Mouse (Mus musculus): ENCODE data around the gene Svip. TPM values are rescaled to one million over a fixed set of nuclear protein-coding genes. Genes with fewer than 3 reads are reported as not detected.

The Svip gene
- polyA plus RNA-seq, 1 experiment: 5.2 TPM

DNA sequence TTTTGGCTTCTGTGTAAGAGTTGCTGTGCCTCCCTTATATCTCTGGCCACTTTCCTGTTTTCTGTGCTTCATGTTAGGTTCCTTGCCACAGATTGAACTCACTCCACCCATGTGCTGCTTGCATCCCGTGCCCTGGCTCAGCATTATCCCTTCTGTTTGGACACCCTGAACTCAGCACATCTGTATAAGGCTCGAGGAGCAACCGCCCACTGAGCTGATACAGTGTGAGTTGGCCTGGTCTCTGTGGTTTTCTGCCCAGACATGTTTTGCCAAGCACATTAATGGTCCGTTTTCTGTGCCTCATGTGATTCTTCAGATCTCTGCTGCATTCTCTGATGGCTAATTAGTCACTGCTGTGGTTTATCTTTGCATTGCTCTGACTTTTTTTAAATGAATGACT is 38.2 kb downstream of the Svip start:
- Histone ChIP-seq H3K4me3 (ENCODE audit: insufficient read depth, low read length) (no peak overlapping the region), H3K27ac (ENCODE audit: insufficient read depth, low read length) (peak overlapping the region; percentile 93), H3K4me1 (ENCODE audit: control insufficient read depth, insufficient read depth, low read length) (peaks cover 13% of the 10 kb centered on the region)
- TF ChIP-seq CTCF (IDR thresholded peaks at IDR 0.05; ENCODE audit: borderline replicate concordance, insufficient read depth, low read length): no peak
- no peak for TF ChIP-seq POLR2A (IDR thresholded peaks at IDR 0.05; ENCODE audit: low read depth, low read length)

DNA sequence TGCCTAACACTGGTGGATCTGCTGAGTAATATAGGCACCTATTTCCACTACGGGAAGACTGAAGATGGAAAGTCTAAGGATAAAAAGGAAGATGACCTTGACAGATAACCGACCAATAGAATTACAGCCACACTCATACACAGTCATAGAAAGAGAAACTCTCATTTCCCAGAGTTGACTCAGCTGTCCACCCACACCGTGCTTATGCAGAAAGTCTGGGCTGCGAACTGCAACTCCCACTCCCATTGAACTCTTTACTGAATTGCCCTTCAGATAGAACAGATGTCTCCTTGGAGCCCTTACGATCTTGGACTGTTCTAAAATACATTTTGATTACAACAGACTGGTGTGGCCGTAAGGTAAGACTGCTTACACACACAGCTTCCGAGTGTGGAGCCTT is 41.1 kb downstream of the Svip start:
- H3K27ac ChIP-seq (ENCODE audit: insufficient read depth, low read length): peak overlapping the region; percentile 84
- TF ChIP-seq POLR2A (IDR thresholded peaks at IDR 0.05; ENCODE audit: low read depth, low read length) (no peak), CTCF (IDR thresholded peaks at IDR 0.05; ENCODE audit: borderline replicate concordance, insufficient read depth, low read length) (no peak)

DNA sequence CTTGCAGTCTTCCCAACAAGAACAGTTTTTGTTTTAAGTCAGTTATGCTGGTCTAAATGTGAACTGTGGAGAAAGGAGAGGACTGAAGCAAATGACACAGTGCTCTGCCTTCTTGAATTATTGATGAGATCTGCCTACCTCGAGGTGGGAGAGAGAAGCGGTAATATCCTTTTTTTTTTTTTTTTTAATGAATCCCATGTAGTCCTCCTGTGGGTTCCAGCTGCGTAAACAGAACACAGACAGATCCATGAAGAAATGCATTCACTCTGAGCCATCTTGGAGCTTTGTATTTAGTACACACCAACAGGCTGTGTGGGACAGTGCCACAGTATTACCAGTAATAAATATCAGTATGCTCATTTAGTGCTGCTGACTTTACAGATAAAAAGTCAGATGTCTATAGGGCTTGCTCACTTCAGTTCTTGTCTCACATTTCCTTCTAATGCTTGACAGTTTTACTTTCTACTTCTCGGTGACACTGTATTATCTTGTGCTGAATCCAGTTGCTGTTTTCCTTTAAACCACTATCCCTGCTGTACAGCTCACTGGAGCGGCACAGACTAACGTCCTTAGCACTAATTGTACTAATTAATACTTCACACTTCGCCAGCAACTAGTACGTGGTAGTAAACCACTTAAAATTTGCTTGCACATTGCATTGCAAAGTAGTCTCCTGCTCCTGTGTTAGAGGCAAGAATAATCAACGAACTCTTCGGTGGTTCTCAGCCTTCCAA is 43.4 kb downstream of the Svip start:
- H3K4me1 ChIP-seq (ENCODE audit: control insufficient read depth, insufficient read depth, low read length): peaks cover 5% of the 10 kb centered on the region; the same call in 1 of the 2 replicates
- H3K27ac ChIP-seq (ENCODE audit: insufficient read depth, low read length): no peak overlapping the region
- TF ChIP-seq CTCF (IDR thresholded peaks at IDR 0.05; ENCODE audit: borderline replicate concordance, insufficient read depth, low read length) (no peak), POLR2A (IDR thresholded peaks at IDR 0.05; ENCODE audit: low read depth, low read length) (no peak)
- H3K4me3 ChIP-seq (ENCODE audit: insufficient read depth, low read length): no peak overlapping the region

More for the DNA sequence above, 41.1 kb downstream of the Svip start:
- Histone ChIP-seq H3K4me1 (ENCODE audit: control insufficient read depth, insufficient read depth, low read length) (peaks cover 13% of the 10 kb centered on the region), H3K4me3 (ENCODE audit: insufficient read depth, low read length) (no peak overlapping the region)

DNA sequence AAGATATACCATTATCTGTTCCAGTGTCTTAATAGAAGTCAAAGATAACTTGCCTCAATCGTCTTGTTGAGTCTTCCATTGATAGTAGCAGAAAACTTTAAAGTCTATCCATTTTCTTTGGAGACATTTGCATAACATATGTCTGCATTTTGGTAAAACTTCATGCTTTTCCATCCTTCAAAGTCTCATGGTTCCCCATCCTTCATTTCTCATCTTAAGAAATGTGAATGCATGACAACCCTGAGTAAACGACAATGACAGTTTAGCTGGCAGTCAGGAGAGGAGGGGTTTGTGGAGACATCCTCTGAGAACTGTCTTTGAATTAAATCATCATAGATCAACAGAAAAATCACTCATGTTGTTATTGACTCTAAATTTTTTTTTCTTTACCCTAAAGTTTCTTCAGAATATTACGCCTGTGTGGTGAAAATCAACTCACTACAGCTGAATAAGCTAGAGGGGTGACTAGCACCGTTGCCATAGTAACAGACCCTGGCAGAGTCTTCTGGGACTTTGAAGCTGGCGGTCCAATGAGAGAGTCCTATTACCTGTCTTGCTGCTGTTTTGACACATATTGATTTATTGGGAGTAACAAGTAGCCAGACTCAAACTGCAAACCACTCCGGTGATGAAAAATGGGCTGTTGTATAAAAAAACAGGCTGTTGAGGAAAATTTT is 45.0 kb downstream of the Svip start:
- H3K27ac ChIP-seq (ENCODE audit: insufficient read depth, low read length): peak overlapping the region; percentile 55; the same call in 1 of the 2 replicates
- H3K4me3 ChIP-seq (ENCODE audit: insufficient read depth, low read length): no peak overlapping the region
- no peak for TF ChIP-seq POLR2A (IDR thresholded peaks at IDR 0.05; ENCODE audit: low read depth, low read length)
- TF ChIP-seq CTCF (IDR thresholded peaks at IDR 0.05; ENCODE audit: borderline replicate concordance, insufficient read depth, low read length): no peak
- no peaks in the 10 kb centered on the region; the same call in 1 of the 2 replicates for H3K4me1 ChIP-seq (ENCODE audit: control insufficient read depth, insufficient read depth, low read length)

DNA sequence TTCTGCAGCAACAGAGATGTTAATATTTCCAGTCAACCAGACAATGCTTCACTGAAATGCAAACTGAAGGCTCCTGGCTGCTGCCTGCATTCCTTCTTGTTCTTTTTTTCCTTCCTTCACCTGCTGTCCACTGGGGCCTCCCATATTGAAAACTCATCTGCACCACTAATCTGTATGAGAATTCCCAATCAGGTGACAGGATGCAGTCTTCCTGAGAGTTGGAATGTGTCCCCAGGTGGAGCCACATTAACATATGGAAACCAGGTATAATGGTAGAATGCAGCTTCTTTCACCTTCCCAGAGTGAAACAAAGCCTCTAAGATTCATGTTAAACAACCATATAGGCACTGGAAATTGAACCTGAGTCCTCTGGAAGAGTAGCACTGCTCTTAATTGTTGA is 48.1 kb downstream of the Svip start:
- no peak for TF ChIP-seq POLR2A (IDR thresholded peaks at IDR 0.05; ENCODE audit: low read depth, low read length)
- no peak for TF ChIP-seq CTCF (IDR thresholded peaks at IDR 0.05; ENCODE audit: borderline replicate concordance, insufficient read depth, low read length)
- H3K4me3 ChIP-seq (ENCODE audit: insufficient read depth, low read length): no peak overlapping the region
- H3K4me1 ChIP-seq (ENCODE audit: control insufficient read depth, insufficient read depth, low read length): no peaks in the 10 kb centered on the region
- H3K27ac ChIP-seq (ENCODE audit: insufficient read depth, low read length): no peak overlapping the region

DNA sequence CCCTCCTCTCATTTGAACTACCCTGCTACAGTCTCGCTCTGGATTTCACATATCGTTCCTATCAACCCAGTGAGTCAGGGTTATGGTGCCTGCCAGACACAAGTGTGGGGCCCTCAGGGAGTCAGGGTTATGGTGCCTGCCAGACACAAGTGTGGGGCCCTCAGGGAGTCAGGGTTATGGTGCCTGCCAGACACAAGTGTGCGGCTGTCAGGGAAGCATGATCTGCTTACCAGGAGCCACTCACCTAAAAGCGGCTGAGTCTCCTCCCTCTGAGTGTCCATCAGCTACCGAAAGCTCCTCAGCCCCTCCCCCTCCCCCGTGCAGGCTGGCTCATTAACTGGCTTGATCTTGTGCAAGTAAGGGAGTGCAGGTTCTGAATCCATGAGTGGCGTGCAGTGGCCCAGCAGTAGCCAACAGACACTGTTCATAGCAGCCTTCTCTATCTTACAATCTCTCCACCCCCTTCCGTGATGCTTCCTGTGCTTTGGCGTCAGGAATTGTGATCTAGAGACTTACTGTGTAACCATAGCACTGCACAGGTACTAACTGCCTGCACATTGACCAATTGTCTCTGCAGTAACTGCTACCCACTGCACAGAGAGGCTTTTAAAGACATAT is 50.3 kb downstream of the Svip start:
- H3K4me3 ChIP-seq (ENCODE audit: insufficient read depth, low read length): no peak overlapping the region
- H3K4me1 ChIP-seq (ENCODE audit: control insufficient read depth, insufficient read depth, low read length): no peaks in the 10 kb centered on the region
- TF ChIP-seq POLR2A (IDR thresholded peaks at IDR 0.05; ENCODE audit: low read depth, low read length): no peak
- TF ChIP-seq CTCF (IDR thresholded peaks at IDR 0.05; ENCODE audit: borderline replicate concordance, insufficient read depth, low read length): no peak
- H3K27ac ChIP-seq (ENCODE audit: insufficient read depth, low read length): peak overlapping the region; percentile 23

Other genes with a start within 250 kb of the Svip start
- 63.1 and 139 TPM in 2 replicates for gene Gas2, start 144.0 kb downstream of the Svip start, polyA plus RNA-seq (2011; ENCODE audit: insufficient read length, low read depth, missing spikeins)
- gene Fancf, start 143.8 kb downstream of the Svip start, polyA plus RNA-seq (2011; ENCODE audit: insufficient read length, low read depth, missing spikeins): 11.5 and 15.9 TPM in 2 replicates
- gene 1700015G11Rik, start 9.7 kb upstream of the Svip start, polyA plus RNA-seq (2011; ENCODE audit: insufficient read length, low read depth, missing spikeins): not detected in 2 replicates